Mouse (Mus musculus) hindbrain, postnatal 0 days (tissue): ENCODE data around the gene Siae. TPM values are rescaled to one million over a fixed set of nuclear protein-coding genes. Genes with fewer than 3 reads are reported as not detected.
A peak's percentile ranks its signal among the peaks of the same experiment; 100 is the strongest.

Source experiments
- ATAC-seq: fragments of 200-750 bp; cut with Nextera tagmentation; 2 replicates; pipeline ENCODE4 v1.8.0; 2017; ENCODE audit warnings: mild to moderate bottlenecking, moderate TSS enrichment, moderate library complexity
- DNase-seq: peaks from one replicate; pipeline ENCODE4 v3.0.0-alpha.2; 2015; ENCODE audit warnings: low spot score
- H3K27ac ChIP-seq: fragments of 300-500 bp; sonication (generic); 2 replicates; pipeline ENCODE4 v1.5.1; 2014; ENCODE audit warnings: mild to moderate bottlenecking
- H3K27me3 ChIP-seq: fragments of 300-500 bp; sonication (generic); 2 replicates; pipeline ENCODE4 v1.6.1; 2014; ENCODE audit warnings: low read length, mixed read lengths; ENCODE audit not compliant: insufficient read depth
- H3K36me3 ChIP-seq: fragments of 300-500 bp; sonication (generic); 2 replicates; pipeline ENCODE4 v1.6.1; 2014; ENCODE audit warnings: low read length, mixed read lengths; ENCODE audit not compliant: insufficient read depth
- H3K4me1 ChIP-seq: fragments of 300-500 bp; sonication (generic); 2 replicates; pipeline ENCODE4 v1.6.1; 2014; ENCODE audit warnings: antibody characterized with exemption, low read length, mixed read lengths; ENCODE audit not compliant: insufficient read depth
- H3K4me2 ChIP-seq: fragments of 300-500 bp; sonication (generic); 2 replicates; pipeline ENCODE4 v1.6.1; 2014; ENCODE audit warnings: low read depth, mild to moderate bottlenecking, low read length, moderate library complexity, mixed read lengths
- H3K4me3 ChIP-seq: fragments of 300-500 bp; sonication (generic); 2 replicates; pipeline ENCODE4 v1.5.1; 2014; ENCODE audit warnings: low read length
- H3K9ac ChIP-seq: fragments of 300-500 bp; sonication (generic); replicated peaks from 2 replicates; pipeline ENCODE4 v1.6.1; 2014; ENCODE audit warnings: mild to moderate bottlenecking, low read length, moderate library complexity, mixed read lengths
- H3K9me3 ChIP-seq: fragments of 300-500 bp; sonication (generic); 2 replicates; pipeline ENCODE4 v1.6.1; 2016; ENCODE audit warnings: low read length, mixed read lengths
- CTCF ChIP-seq: IDR thresholded peaks from 2 replicates; pipeline ENCODE4 v1.5.1; 2016; ENCODE audit warnings: antibody characterized with exemption, control low read depth, low read depth
- WGBS: fragments of 180-500 bp; shearing (Covaris S2); extraction: QIAGEN DNeasy Blood & Tissue Kit; methylation state at CpG from one replicate; pipeline ENCODE4 v1.1.7; 2014; 5-methylcytosine and 5-hydroxymethylcytosine counted together
- polyA plus RNA-seq: library from polyadenylated mRNA; unstranded; fragments of >200 nt; fragmentation: Nextera tagmentation; extraction: Ambion mirVana; gene quantifications from 2 replicates; pipeline ENCODE4 v1.2.1, GENCODE M21; 2015
- total RNA-seq: library from RNA; depleted of rRNA; stranded (reverse); fragments of >200 nt; gene quantifications from 2 replicates; pipeline ENCODE4 v1.2.3, GENCODE M21; 2014

The Siae gene
- total and polyA plus RNA-seq, 2 experiments from 2014 or later: 15.5 to 18.7 TPM

- peak within 1 kb of the TSS; percentile 86 for H3K27ac ChIP-seq
- WGBS: under 1% methylated on average over 45 of the region's 45 CpGs
- peak within 1 kb of the TSS; percentile 85 for H3K9ac ChIP-seq
- peak within 1 kb of the TSS; percentile 82 for H3K4me2 ChIP-seq
- TF ChIP-seq CTCF: no peak
- peak; percentile 95 for DNase-seq
- H3K36me3 ChIP-seq: no peaks in the 10 kb centered on the region
- no peaks in the 10 kb centered on the region for H3K27me3 ChIP-seq
- H3K4me1 ChIP-seq: 0 out of 2 replicates have a peak, but pooled peaks cover 4% of the 10 kb centered on the region
- no peaks in the 10 kb centered on the region for H3K9me3 ChIP-seq
- H3K4me3 ChIP-seq: peak within 1 kb of the TSS; percentile 67
- peak; percentile 96 for ATAC-seq
Observed at GRCm38 (mm10) chr9:37613182-37613910, 57.8 kb downstream of the Siae start, which contains the start of gene Spa17. Spa17 (minus strand) TSS chr9:37613722.

- Histone ChIP-seq H3K27ac (peak overlapping the region; percentile 86; the same call in 1 of the 2 replicates), H3K9me3 (no peaks in the 10 kb centered on the region), H3K4me3 (peak overlapping the region; percentile 67), H3K27me3 (no peaks in the 10 kb centered on the region), H3K4me2 (peak overlapping the region; percentile 82), H3K36me3 (no peaks in the 10 kb centered on the region), H3K9ac (peak overlapping the region; percentile 85), H3K4me1 (0 out of 2 replicates have a peak, but pooled peaks cover 4% of the 10 kb centered on the region)
- no peak for DNase-seq
- 17% methylated on average over 6 of the region's 6 CpGs for WGBS
- TF ChIP-seq CTCF: no peak
- ATAC-seq: no peak
Observed at GRCm38 (mm10) chr9:37613911-37614280, 58.4 kb downstream of the Siae start.

- Histone ChIP-seq H3K4me1 (0 out of 2 replicates have a peak, but pooled peaks cover 4% of the 10 kb centered on the region), H3K9ac (no peak overlapping the region; the same call in 1 of the 2 replicates), H3K36me3 (no peaks in the 10 kb centered on the region), H3K27ac (peak overlapping the region; percentile 86; the same call in 1 of the 2 replicates), H3K4me3 (peak overlapping the region; percentile 67), H3K27me3 (no peaks in the 10 kb centered on the region), H3K4me2 (peak overlapping the region; percentile 82), H3K9me3 (no peaks in the 10 kb centered on the region)
- no peak for TF ChIP-seq CTCF
- DNase-seq: no peak
- ATAC-seq: peak; percentile 15; the same call in 1 of the 2 replicates
Observed at GRCm38 (mm10) chr9:37614316-37614715, 58.8 kb downstream of the Siae start.

- ATAC-seq (no peak), DNase-seq (no peak)
- H3K27me3 ChIP-seq: no peaks in the 10 kb centered on the region
- 69% methylated on average over 5 of the region's 5 CpGs for WGBS
- H3K4me3 ChIP-seq: no peak overlapping the region
- no peak for TF ChIP-seq CTCF
- H3K4me1 ChIP-seq: 0 out of 2 replicates have a peak, but pooled peaks cover 4% of the 10 kb centered on the region
- no peaks in the 10 kb centered on the region for H3K36me3 ChIP-seq
- no peak overlapping the region for H3K27ac ChIP-seq
- no peaks in the 10 kb centered on the region for H3K9me3 ChIP-seq
- no peak overlapping the region for H3K4me2 ChIP-seq
- H3K9ac ChIP-seq: no peak overlapping the region
Observed at GRCm38 (mm10) chr9:37615220-37615619, 59.7 kb downstream of the Siae start.

- peak; percentile 83 for TF ChIP-seq CTCF
- Histone ChIP-seq H3K27ac (no peak overlapping the region), H3K9ac (no peak overlapping the region), H3K36me3 (no peaks in the 10 kb centered on the region), H3K4me2 (no peak overlapping the region), H3K4me3 (no peak overlapping the region), H3K4me1 (0 out of 2 replicates have a peak, but pooled peaks cover 4% of the 10 kb centered on the region), H3K27me3 (no peaks in the 10 kb centered on the region), H3K9me3 (no peaks in the 10 kb centered on the region)
- DNase-seq (peak; percentile 67), ATAC-seq (no peak)
- 52% methylated on average over 2 of the region's 2 CpGs for WGBS
Observed at GRCm38 (mm10) chr9:37616770-37617169, 61.3 kb downstream of the Siae start.

GRCm38 (mm10) chr9:37621290-37621689, 65.8 kb downstream of the Siae start:
- Histone ChIP-seq H3K9me3 (no peaks in the 10 kb centered on the region), H3K4me2 (no peak overlapping the region), H3K9ac (no peak overlapping the region), H3K27me3 (no peaks in the 10 kb centered on the region), H3K36me3 (no peaks in the 10 kb centered on the region), H3K4me3 (no peak overlapping the region), H3K27ac (no peak overlapping the region), H3K4me1 (peaks cover 4% of the 10 kb centered on the region)
- ATAC-seq (no peak), DNase-seq (peak; percentile 23)
- no peak for TF ChIP-seq CTCF
- 80% methylated on average over 6 of the region's 6 CpGs for WGBS

GRCm38 (mm10) chr9:37623981-37624380, 68.5 kb downstream of the Siae start:
- H3K9ac ChIP-seq: no peak overlapping the region
- H3K36me3 ChIP-seq: no peaks in the 10 kb centered on the region
- no peak overlapping the region for H3K4me3 ChIP-seq
- no peak overlapping the region for H3K4me2 ChIP-seq
- H3K4me1 ChIP-seq: peaks cover 8% of the 10 kb centered on the region
- H3K27ac ChIP-seq: no peak overlapping the region
- DNase-seq (no peak), ATAC-seq (no peak)
- no peaks in the 10 kb centered on the region for H3K27me3 ChIP-seq
- no peak for TF ChIP-seq CTCF
- H3K9me3 ChIP-seq: no peaks in the 10 kb centered on the region
- 77% methylated on average over 3 of the region's 3 CpGs for WGBS
